Mouse (Mus musculus) CD4-positive naive resting alpha-beta T cell, adult 76 days (primary cell): Measurements from ENCODE around the gene Slc5a11. TPM values are rescaled to one million over a fixed set of nuclear protein-coding genes. Genes with fewer than 3 reads are reported as not detected.

Experiments
- total RNA-seq: library from RNA; stranded (reverse); gene quantifications from one replicate; pipeline ENCODE4 v1.2.4, GENCODE M21; 2023

The Slc5a11 gene
- 0.47 TPM for total RNA-seq

GRCm38 (mm10) chr7:123214365-123215075 is at the start of gene Slc5a11:
Gene Slc5a11 (plus strand): TSS chr7:123214780.

Other genes with a start within 250 kb of the Slc5a11 start
- 126 TPM for gene Rbbp6, start 249.1 kb upstream of the Slc5a11 start, total RNA-seq
- gene Tnrc6a, start 90.9 kb upstream of the Slc5a11 start, total RNA-seq = 98.3 TPM
- gene Lcmt1, start 155.0 kb downstream of the Slc5a11 start, total RNA-seq = 16.5 TPM
- 90.0 TPM for gene Arhgap17, start 155.1 kb downstream of the Slc5a11 start, total RNA-seq
- gene Aqp8, start 247.5 kb downstream of the Slc5a11 start, total RNA-seq = not detected